Mouse (Mus musculus) kidney, embryonic 14.5 days (tissue): ENCODE data around the gene Impg1. TPM values are rescaled to one million over a fixed set of nuclear protein-coding genes. Genes with fewer than 3 reads are reported as not detected.

ENCODE experiments used
- ATAC-seq: fragments of 200-750 bp; cut with Nextera tagmentation; 2 replicates; pipeline ENCODE4 v1.8.0; 2017; ENCODE audit warnings: moderate number of reproducible peaks, mild to moderate bottlenecking, moderate TSS enrichment, moderate library complexity; ENCODE audit not compliant: low FRiP score, low TSS enrichment
- H3K27ac ChIP-seq: fragments of 300-500 bp; sonication (generic); 2 replicates; pipeline ENCODE4 v1.5.1; 2014; ENCODE audit warnings: low read depth, mild to moderate bottlenecking, low read length, moderate library complexity, mixed read lengths
- H3K27me3 ChIP-seq: fragments of 300-500 bp; sonication (generic); 2 replicates; pipeline ENCODE4 v1.6.1; 2014; ENCODE audit warnings: mild to moderate bottlenecking, low read length; ENCODE audit not compliant: control insufficient read depth, insufficient read depth
- H3K36me3 ChIP-seq: fragments of 300-500 bp; sonication (generic); 2 replicates; pipeline ENCODE4 v1.6.1; 2014; ENCODE audit warnings: low read length, mixed read lengths; ENCODE audit not compliant: control insufficient read depth, insufficient read depth
- H3K4me1 ChIP-seq: fragments of 300-500 bp; sonication (generic); 2 replicates; pipeline ENCODE4 v1.6.1; 2014; ENCODE audit warnings: low read length, mixed read lengths; ENCODE audit not compliant: control insufficient read depth, insufficient read depth
- H3K4me2 ChIP-seq: fragments of 300-500 bp; sonication (generic); replicated peaks from 2 replicates; pipeline ENCODE4 v1.6.1; 2014; ENCODE audit warnings: low read depth, mild to moderate bottlenecking, low read length
- H3K4me3 ChIP-seq: fragments of 300-500 bp; sonication (generic); 2 replicates; pipeline ENCODE4 v1.5.1; 2014; ENCODE audit warnings: mild to moderate bottlenecking, low read length
- H3K9ac ChIP-seq: fragments of 300-500 bp; sonication (generic); 2 replicates; pipeline ENCODE4 v1.6.1; 2014; ENCODE audit warnings: low read depth, mild to moderate bottlenecking, low read length, moderate library complexity
- H3K9me3 ChIP-seq: fragments of 300-500 bp; sonication (generic); 2 replicates; pipeline ENCODE4 v1.6.1; 2016; ENCODE audit warnings: low read length; ENCODE audit not compliant: control insufficient read depth
- WGBS: fragments of 180-500 bp; shearing (Covaris S2); extraction: QIAGEN DNeasy Blood & Tissue Kit; methylation state at CpG from one replicate; pipeline ENCODE4 v1.1.7; 2014; 5-methylcytosine and 5-hydroxymethylcytosine counted together
- polyA plus RNA-seq: library from polyadenylated mRNA; unstranded; fragments of >200 nt; fragmentation: Nextera tagmentation; extraction: Ambion mirVana; gene quantifications from 2 replicates; pipeline ENCODE4 v1.2.1, GENCODE M21; 2014

Impg1 gene
- not detected in 2 replicates for polyA plus RNA-seq

- Histone ChIP-seq H3K27me3 (no peaks in the 10 kb centered on the region), H3K4me3 (no peak within 1 kb of the TSS), H3K4me1 (no peaks in the 10 kb centered on the region), H3K36me3 (no peaks in the 10 kb centered on the region), H3K9ac (no peak within 1 kb of the TSS), H3K27ac (no peak within 1 kb of the TSS), H3K4me2 (no peak within 1 kb of the TSS), H3K9me3 (no peaks in the 10 kb centered on the region)
- 60% methylated on average over 6 of the region's 6 CpGs for WGBS
- no peak for ATAC-seq
Observed at GRCm38 (mm10) chr9:80465381-80465780, at the start of gene Impg1. TSS of gene Impg1 (minus strand) at chr9:80465481.

- no peak for ATAC-seq
- Histone ChIP-seq H3K4me3 (no peak overlapping the region), H3K36me3 (no peaks in the 10 kb centered on the region), H3K9me3 (no peaks in the 10 kb centered on the region), H3K27me3 (no peaks in the 10 kb centered on the region), H3K27ac (no peak overlapping the region), H3K9ac (no peak overlapping the region), H3K4me2 (no peak overlapping the region), H3K4me1 (no peaks in the 10 kb centered on the region)
- WGBS: 92% methylated on average over 7 of the region's 7 CpGs
Observed at GRCm38 (mm10) chr9:80509464-80510153, 44.3 kb upstream of the Impg1 start.

- H3K9me3 ChIP-seq: no peaks in the 10 kb centered on the region
- no peak for ATAC-seq
- no peak overlapping the region for H3K27ac ChIP-seq
- H3K27me3 ChIP-seq: no peaks in the 10 kb centered on the region
- H3K4me1 ChIP-seq: no peaks in the 10 kb centered on the region
- no peak overlapping the region for H3K4me3 ChIP-seq
- H3K36me3 ChIP-seq: no peaks in the 10 kb centered on the region
- 55% methylated on average over 2 of the region's 2 CpGs for WGBS
- H3K4me2 ChIP-seq: no peak overlapping the region
- H3K9ac ChIP-seq: no peak overlapping the region
Observed at GRCm38 (mm10) chr9:80504496-80505012, 39.3 kb upstream of the Impg1 start.

GRCm38 (mm10) chr9:80491591-80491990 is 26.3 kb upstream of the Impg1 start:
- Histone ChIP-seq H3K4me3 (no peak overlapping the region), H3K27ac (no peak overlapping the region), H3K4me2 (no peak overlapping the region), H3K27me3 (no peaks in the 10 kb centered on the region), H3K9ac (no peak overlapping the region), H3K36me3 (no peaks in the 10 kb centered on the region), H3K4me1 (no peaks in the 10 kb centered on the region), H3K9me3 (no peaks in the 10 kb centered on the region)
- ATAC-seq: no peak
- whole genome bisulfite sequencing: 58% methylated on average over 4 of the region's 4 CpGs

- Histone ChIP-seq H3K9ac (no peak overlapping the region), H3K4me1 (no peaks in the 10 kb centered on the region), H3K27ac (no peak overlapping the region), H3K4me2 (no peak overlapping the region), H3K9me3 (no peaks in the 10 kb centered on the region), H3K4me3 (no peak overlapping the region), H3K36me3 (no peaks in the 10 kb centered on the region), H3K27me3 (no peaks in the 10 kb centered on the region)
- no peak for ATAC-seq
- 76% methylated on average over 4 of the region's 4 CpGs for WGBS
Observed at GRCm38 (mm10) chr9:80460420-80460819, 4.9 kb downstream of the Impg1 start.

GRCm38 (mm10) chr9:80450467-80451261 is 14.6 kb downstream of the Impg1 start:
- no peaks in the 10 kb centered on the region for H3K4me1 ChIP-seq
- ATAC-seq: no peak
- no peaks in the 10 kb centered on the region for H3K36me3 ChIP-seq
- no peak overlapping the region for H3K4me3 ChIP-seq
- no peaks in the 10 kb centered on the region for H3K9me3 ChIP-seq
- WGBS: 62% methylated on average over 3 of the region's 3 CpGs
- H3K27ac ChIP-seq: no peak overlapping the region
- no peak overlapping the region for H3K9ac ChIP-seq
- H3K27me3 ChIP-seq: no peaks in the 10 kb centered on the region
- no peak overlapping the region for H3K4me2 ChIP-seq

GRCm38 (mm10) chr9:80441096-80441710 is 24.1 kb downstream of the Impg1 start:
- Histone ChIP-seq H3K27ac (no peak overlapping the region), H3K4me1 (no peaks in the 10 kb centered on the region), H3K9me3 (no peaks in the 10 kb centered on the region), H3K27me3 (no peaks in the 10 kb centered on the region), H3K36me3 (no peaks in the 10 kb centered on the region), H3K4me3 (no peak overlapping the region), H3K4me2 (no peak overlapping the region), H3K9ac (no peak overlapping the region)
- 69% methylated on average over 5 of the region's 5 CpGs for WGBS
- no peak for ATAC-seq

- Histone ChIP-seq H3K27ac (no peak overlapping the region), H3K27me3 (no peaks in the 10 kb centered on the region), H3K4me1 (no peaks in the 10 kb centered on the region), H3K4me2 (no peak overlapping the region), H3K9me3 (no peaks in the 10 kb centered on the region), H3K36me3 (no peaks in the 10 kb centered on the region), H3K4me3 (no peak overlapping the region), H3K9ac (no peak overlapping the region)
- no peak for ATAC-seq
- WGBS: 68% methylated on average over 3 of the region's 3 CpGs
Observed at GRCm38 (mm10) chr9:80391404-80391803, 73.9 kb downstream of the Impg1 start.

GRCm38 (mm10) chr9:80391002-80391401 is 74.3 kb downstream of the Impg1 start:
- Histone ChIP-seq H3K9me3 (no peaks in the 10 kb centered on the region), H3K36me3 (no peaks in the 10 kb centered on the region), H3K9ac (no peak overlapping the region), H3K27me3 (no peaks in the 10 kb centered on the region), H3K4me1 (no peaks in the 10 kb centered on the region), H3K27ac (no peak overlapping the region), H3K4me2 (no peak overlapping the region), H3K4me3 (no peak overlapping the region)
- WGBS: 77% methylated on average over 5 of the region's 5 CpGs
- no peak for ATAC-seq
